Mouse (Mus musculus): ENCODE measurements at regions not wholly inside any gene's neighbourhood (a gene's known extent, or its start where the extent isn't known, plus 50 kb on each side); places are given as distances from the start of the nearest gene placed in this dataset.

- TF ChIP-seq CTCF (IDR thresholded peaks at IDR 0.05; ENCODE audit: borderline replicate concordance, control insufficient read depth, extremely low read depth, insufficient read depth, low read length, poor library complexity) (no peak), POLR2A (IDR thresholded peaks at IDR 0.05; ENCODE audit: control insufficient read depth, extremely low read depth, insufficient read depth, low read length, poor library complexity) (no peak)
Measured at GRCm38 (mm10) chr6:51710153-51710552, 186.5 kb downstream of the Snx10 start.

Measured in thymus, adult 2 months (tissue).